Comparison of ENCODE assay signal across 18 mouse cellular contexts in the genomic region with DNA sequence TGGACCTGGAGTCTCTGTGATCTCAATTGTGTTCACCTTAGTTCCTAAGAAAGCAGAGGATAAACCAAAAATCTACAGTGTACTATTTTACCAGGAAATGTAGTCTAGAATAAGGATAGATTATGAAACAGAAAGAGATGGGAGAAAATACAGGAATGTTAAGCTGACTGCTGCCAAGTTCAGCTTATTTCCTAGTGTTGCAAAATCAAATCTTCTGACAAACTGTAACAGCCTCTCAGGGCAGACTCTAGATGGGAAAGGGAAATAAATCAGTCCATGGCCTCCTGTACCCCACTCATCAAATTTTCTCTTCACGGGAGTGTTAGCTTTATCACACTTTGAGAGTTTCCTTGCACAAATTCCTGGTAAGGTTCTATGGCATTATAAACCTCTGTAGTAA.
"Had no signal": no experiment of that assay in that cellular context is flagged by ENCODE, and none has a peak within 500 bp of the region (broad histone marks: within the 10 kb centered on the region; RNA-seq: fewer than 3 reads in every experiment).

No protein-coding gene starts in this region.

- H3K4me1 ChIP-seq: kidney, embryonic 15.5 days; limb, embryonic 12.5 days; limb, embryonic 15.5 days; liver, embryonic 13.5 days; lung, embryonic 15.5 days; stomach, embryonic 15.5 days had no signal

- H3K4me3 ChIP-seq: kidney, embryonic 15.5 days; limb, embryonic 12.5 days; limb, embryonic 15.5 days; liver, embryonic 13.5 days; lung, embryonic 15.5 days; stomach, embryonic 15.5 days had no signal

- H3K9ac ChIP-seq: kidney, embryonic 15.5 days; limb, embryonic 12.5 days; limb, embryonic 15.5 days; liver, embryonic 13.5 days; lung, embryonic 15.5 days; stomach, embryonic 15.5 days had no signal

- H3K4me2 ChIP-seq: kidney, embryonic 15.5 days; limb, embryonic 12.5 days; limb, embryonic 15.5 days; liver, embryonic 13.5 days; lung, embryonic 15.5 days; midbrain, embryonic 11.5 days; stomach, embryonic 15.5 days had no signal

- H3K27ac ChIP-seq: kidney, embryonic 15.5 days; limb, embryonic 12.5 days; limb, embryonic 15.5 days; liver, embryonic 13.5 days; lung, embryonic 15.5 days; stomach, embryonic 15.5 days had no signal

- H3K27me3 ChIP-seq: kidney, embryonic 15.5 days; limb, embryonic 12.5 days; limb, embryonic 15.5 days; liver, embryonic 13.5 days; lung, embryonic 15.5 days; stomach, embryonic 15.5 days had no signal

- H3K9me3 ChIP-seq: kidney, embryonic 15.5 days; limb, embryonic 12.5 days; limb, embryonic 15.5 days; liver, embryonic 13.5 days; lung, embryonic 15.5 days; stomach, embryonic 15.5 days had no signal

- H3K36me3 ChIP-seq: kidney, embryonic 15.5 days; limb, embryonic 12.5 days; limb, embryonic 15.5 days; liver, embryonic 13.5 days; lung, embryonic 15.5 days; stomach, embryonic 15.5 days had no signal

- DNase-seq: kidney, adult 18-20 months; kidney, postnatal 10 days; kidney, postnatal 36 days; left cerebral cortex, postnatal 4 days; liver, embryonic 13.5 days; midbrain, embryonic 14.5 days; right cerebral cortex, postnatal 14 days; right cerebral cortex, postnatal 4 days; spleen, adult 18-20 months; thymus, postnatal 25 days had no signal

- ATAC-seq: inflammation-experienced regulatory T-cells, adult 6 months; intestine, embryonic 16.5 days had no signal
